Mouse (Mus musculus) embryo, embryonic 11 days (tissue): Measurements from ENCODE around the gene Gpr37l1.
A peak's percentile ranks its signal among the peaks of the same experiment; 100 is the strongest.

Source experiments
- DNase-seq: peaks from one replicate; pipeline ENCODE4 v3.0.0-alpha.2; 2015

Gene Gpr37l1

DNA sequence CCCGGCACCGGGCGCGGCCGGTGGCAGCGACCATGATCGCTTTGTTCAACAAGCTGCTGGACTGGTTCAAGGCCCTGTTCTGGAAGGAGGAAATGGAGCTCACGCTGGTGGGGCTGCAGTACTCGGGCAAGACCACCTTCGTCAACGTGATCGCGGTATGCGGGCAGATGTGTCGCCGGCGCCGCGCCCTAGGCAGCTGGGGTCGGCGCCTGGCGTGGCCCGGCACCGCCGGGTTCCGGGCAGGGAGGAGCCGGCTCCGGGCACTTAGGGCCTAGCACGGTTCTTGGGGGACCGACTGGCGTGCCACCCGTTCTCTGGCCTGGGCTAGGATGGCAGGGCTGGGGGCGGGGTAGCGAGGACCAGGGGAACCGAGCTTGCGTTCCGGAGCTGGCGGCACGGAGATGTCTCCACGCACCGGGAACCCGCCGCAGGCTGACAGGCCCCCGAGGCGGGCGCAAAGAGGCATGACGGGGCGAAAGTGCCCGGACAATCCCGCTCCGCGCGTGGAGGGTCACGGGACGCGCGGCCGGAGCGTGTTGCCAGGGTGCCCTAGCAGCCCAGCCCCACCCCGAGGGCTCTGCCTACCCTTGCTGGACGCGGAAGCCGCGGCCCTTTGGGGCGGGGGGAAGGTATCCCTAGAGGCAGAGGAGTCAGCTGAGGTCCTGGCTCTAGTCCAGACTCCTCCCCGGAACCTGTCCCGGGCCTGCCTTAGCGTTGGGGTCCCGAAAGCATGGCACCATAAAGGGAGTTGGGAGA, 20.4 kb downstream of the Gpr37l1 start:
- peak; percentile 75 for DNase-seq

DNA sequence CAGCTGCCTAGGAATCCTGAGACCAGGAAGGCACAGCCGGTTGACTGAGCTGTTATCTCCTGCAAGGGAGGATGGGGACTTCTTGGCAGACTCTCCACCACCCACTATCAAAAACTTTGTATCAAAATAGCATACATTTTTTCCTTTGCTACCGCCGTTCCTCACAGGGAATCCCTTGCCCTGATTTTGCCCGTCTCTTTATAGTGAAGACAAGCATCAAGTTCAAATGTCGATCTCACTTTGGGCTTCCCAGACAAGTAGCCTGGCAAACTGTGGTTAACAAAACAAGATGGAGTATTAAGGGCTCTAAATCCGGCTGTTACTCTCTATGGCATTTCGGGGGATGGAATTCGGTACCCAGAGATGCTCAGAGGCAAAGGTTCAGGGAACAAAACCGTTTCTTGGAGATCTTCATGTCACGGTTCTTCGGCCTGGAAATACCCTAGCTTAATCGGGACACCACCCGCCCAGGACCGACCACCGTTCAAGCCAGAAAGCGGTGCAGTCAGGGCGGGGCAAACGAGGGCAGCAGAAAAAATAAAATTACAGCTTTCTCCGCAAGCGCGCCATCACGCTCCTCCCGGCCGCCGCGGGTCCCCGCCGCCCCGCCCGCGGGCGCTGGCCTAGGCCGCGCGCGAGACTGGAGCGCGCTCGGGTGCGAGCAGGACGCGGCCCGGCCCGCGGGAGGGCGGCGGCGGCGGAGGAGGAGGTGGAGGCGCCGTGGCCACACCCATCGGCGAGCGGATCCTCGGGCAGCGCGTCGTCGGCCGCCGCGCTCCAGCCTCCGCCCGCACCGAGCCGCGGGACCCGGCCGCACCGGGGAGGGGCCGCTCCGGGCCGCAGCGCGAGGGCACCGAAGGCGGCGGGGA, 21.2 kb downstream of the Gpr37l1 start, which contains the start of gene Arl8a:
Gene Arl8a (plus strand): TSS at position 748 of the 869 bp plus-strand sequence.
- peak; percentile 94 for DNase-seq

DNA sequence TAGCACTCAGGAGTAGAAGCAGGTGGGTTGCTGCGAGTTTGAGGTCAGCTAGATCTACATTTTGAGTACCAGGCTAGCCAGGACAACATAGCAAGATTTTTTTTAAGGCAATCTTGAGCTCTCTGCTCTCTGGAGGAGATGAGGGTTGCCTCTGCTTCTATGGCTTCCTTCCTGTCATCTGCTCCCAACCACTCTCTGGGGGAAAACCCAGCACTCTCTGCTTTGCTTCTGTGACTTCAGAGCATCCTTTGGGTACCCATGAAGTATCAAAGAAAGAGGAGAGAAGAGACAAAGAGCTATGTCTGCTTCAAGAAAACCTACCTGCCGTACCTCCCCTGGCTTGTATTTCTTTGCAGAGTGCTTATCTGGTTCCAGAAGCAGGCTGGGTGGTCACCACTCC, 23.5 kb downstream of the Gpr37l1 start:
- no peak for DNase-seq

DNA sequence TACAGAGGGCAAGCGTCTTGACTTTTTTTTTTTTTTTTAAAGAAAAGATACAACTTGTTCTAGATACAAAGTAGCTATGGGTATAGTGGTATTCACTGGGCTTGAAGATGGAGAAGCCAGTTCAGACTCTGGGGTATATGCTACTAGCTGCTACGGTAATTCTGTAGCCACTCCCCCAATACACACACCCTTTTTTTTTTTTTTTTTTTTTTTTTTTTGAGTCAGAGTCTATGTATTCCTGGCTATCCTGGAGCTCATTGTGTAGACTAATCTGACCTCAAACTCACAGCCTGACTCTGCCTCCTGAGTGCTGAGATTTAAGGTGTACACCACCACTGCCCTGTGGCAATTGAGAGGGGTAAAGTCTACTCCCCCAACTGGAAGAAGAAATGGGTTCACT, 25.0 kb downstream of the Gpr37l1 start:
- DNase-seq: no peak

DNA sequence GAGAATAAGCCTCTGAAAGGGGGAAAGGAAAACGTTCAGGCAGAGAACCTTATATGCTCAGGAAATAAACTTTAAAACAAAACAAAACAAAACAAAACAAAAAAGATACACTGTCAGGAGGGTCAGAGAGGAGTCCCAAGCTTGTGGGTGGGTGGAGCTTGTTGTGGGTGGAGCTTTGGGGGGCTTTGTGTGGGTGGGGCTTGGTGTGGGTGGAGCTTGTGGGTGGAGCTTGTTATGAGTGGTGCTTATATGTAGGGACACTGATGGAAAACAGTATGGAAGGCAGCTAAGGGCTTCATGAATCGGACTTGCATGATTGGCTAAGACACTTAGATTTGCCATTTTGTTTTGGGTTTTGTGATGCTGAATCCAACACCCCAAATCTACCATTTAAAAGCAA, 27.6 kb downstream of the Gpr37l1 start:
- no peak for DNase-seq

DNA sequence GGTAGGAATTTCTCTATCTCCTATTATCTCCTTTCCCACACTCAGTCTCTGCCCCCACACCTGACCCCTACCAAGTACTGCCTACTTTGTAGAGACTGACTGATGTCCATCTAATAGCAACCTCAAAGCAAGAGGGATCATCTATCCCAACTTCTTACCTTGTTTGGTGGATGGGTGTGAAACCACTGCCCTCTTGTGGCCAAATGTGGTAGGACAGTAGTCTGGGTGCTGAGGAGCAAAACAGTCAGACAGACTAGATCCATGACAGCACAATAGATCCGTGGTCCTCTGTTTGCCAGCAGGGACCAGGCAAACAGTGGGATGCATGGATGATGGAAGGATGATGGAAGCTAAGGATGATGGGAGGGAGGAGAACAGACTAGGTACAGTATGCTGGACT, 31.0 kb downstream of the Gpr37l1 start:
- DNase-seq: peak; percentile 79

DNA sequence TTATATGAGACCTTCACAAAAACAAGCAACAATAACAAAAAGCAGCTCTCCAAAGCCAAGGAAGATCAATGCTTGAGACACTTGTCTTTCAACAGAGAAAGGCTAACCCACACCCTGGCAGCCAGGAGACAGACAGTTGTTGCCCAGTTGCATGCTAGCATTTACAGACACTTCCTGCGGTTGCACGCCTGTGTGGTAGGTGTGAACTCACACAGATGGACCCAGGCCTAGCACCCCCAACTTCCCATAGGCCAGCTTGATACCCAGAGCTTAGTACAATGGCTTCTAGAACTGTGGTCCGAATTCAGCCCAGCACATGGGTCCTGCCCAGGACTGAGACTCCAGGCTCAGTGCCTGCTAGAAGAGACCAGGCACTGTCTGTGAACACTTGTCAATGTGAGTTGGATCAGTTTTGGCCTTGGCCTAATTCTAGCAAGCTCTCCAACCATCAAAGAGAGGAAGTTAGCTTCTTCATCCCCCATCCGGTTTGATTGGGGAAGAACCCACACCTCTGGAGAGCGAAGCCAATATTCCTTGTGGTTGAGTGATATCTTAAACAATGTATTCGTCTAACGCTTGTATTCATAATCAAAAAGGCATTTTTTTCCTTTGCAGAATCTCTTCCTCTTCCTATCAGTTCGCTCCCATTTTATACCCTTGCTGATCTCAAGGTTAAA, 32.2 kb downstream of the Gpr37l1 start:
- DNase-seq: no peak

DNA sequence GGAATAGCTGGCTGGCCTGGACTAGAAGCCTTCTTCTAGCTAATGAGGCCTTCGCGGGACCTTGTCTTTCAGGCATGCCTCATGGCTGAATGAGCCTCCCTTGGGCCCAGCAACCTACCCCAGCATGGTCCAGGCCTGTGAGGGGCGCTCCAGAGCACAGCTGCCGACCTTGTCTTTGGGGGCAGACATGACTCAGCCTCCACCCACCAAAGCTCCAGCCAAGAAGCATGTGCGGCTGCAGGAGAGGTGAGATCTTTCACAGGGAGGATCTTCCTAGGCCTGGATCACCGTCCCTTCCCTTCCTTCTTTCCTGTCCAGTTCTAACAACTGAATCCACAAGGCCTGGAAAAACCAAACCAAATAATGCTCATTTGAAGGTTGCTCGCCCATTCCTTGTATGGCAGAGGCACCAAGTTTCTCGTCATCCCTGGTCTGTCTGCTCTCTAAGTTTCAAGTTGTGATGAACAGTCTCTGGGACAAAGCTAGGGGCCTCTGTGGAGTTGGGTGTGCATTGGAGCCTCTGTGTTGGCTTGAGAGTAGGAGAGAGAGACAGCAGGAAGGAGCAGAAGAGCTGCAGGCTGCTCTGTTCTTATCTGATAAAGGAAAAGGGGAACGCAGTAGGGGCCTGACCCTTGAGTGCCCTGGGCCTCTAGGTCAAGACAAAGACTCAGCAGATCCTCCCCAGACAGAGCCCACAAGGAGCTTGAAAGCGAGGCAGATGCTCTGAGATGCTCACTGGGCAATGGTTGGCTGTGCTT, 33.6 kb downstream of the Gpr37l1 start:
- DNase-seq: no peak

DNA sequence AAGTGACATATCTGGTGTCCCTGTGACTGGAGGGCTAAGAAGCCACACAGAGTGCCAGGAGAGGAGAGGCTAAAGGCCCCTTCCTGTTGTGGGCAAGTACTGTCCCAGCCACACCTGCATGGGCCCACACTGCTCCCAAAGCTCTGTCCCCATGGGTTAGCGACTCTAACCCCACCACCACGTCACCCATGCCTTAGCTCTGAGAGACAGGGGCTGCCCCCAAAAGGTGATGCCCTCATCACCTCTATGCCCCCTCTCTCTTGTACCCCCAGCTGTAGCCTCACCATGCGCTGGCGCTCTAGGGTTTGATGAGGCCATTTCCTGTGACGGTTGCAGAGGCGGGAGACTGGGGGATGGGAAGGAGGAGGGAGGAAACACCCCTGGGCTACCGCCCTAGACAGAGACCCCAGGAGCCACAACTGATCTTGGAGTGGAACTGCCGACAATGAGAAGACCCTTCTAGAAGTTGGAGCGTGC, 34.5 kb downstream of the Gpr37l1 start:
- no peak for DNase-seq

DNA sequence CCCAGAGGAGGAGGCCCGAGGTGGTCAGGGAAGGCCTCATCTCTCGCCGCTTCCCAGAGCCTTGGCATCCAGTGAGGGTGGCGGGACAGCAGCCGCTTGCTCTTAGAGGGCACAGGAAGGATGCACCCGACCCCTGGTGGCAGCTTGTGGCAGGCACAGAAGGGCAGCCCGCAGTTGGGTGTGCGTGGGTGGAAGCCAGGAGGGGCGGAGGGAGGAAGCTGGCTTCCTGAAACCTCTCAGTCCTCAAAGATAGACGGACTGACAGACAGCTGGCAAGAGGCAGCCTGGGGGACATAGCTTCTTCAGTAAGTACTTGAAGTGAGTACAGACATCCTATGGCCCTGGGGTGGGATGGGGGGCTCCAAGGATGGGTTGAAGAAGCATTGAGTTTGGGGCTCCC, 35.0 kb downstream of the Gpr37l1 start, which contains the start of gene Ptpn7:
Gene Ptpn7 (plus strand): TSS at position 228 of the 400 bp plus-strand sequence.
- DNase-seq: peak; percentile 57

DNA sequence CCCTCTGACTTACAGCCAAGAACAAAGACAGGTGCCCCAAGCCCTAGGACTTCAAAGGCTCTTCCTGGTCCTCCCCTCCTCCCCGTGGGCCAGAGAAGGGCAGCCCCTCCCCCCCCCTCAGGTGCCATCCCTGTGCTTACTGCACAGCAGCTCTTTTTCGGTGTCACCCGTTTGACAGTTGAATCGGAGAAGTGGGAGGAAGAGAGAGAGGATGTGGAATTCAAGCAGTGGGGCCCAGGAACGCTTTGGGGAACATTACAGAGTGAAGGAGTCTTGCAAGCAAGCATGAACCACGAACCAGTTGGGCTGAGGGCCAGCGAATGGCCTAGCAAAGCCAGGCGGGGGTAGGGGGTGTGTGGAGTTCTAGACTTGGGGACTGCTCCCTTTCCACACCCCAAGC, 35.9 kb downstream of the Gpr37l1 start:
- no peak for DNase-seq

DNA sequence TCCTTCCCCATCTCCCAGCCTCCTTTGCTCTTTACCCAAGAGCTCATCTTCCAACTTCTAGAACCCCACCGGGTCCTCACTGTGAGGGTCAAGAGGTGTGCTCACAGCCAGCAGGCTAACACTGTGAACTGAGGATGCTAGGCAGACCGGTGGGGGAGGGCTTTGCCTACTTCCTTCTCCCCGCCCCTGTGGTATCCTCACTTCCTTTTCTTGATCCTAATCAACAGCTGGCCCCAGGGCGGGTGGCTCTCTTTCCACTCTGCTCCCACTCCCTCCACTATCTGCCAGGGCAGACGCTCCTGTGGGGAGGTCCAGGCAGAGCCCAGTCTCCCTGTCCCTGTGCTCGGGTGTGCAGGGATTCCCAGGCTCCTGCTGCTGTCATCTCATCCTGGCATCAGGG, 36.4 kb downstream of the Gpr37l1 start:
- no peak for DNase-seq

DNA sequence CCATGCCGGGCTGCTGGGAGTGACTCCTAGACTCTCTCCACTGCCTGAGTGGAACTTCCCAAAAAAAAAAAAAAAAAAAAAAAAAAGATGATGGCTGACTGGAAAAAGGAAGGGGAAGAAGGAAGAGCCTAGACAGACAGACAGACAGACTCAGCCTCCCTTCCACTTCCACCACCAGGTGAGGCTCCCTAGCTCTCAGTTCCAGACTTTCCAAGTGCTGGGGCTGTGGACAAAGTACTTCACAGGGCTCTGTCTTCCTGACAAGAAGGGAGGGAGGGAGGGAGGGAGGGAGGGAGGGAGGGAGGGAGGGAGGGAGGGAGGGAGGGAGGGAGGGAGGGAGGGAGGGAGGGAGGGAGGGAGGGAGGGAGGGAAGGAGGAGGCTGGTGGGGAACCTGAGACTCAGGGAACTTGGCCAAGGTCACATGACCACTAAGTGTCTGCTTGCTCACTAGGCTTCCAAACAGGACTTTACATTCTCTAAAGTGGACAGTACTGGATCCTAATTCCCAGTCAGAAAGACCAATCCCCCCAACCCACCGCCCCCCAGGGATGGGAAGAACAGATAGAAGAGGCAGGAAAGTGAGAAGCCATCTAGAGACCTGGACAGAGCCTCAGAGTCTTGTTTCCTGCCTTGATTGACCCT, 37.0 kb downstream of the Gpr37l1 start:
- DNase-seq: no peak

DNA sequence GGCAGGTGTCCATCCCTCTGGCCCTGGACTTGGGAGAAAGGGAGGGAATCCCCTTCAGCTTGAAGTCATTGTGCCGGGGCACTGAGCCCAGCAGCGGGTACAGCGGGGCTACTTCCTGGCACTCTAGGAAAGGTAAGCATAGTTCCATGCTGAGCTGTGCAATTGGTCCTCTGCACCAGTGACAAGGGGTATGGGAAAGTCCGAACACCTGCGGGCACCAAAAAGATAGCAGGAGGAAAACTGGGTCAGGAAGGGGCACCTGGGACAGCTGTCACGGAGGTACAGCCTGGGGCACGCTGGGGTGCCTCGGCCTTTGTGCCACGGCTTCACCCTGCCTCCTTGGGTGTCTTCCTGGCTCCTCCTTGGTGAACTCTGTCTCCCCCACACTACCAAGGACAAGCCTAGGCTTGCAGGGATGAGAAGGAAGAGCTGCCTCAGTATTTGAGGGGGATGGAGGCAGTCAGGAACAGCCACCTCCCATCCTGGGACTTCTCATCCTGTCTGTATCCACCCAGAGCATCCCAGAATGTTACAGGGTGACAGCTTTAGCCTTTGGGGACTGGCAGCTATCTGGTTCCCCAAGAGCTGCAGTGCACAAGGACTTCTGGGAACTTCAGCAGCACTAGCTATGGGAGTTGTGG, 37.8 kb downstream of the Gpr37l1 start:
- DNase-seq: no peak

DNA sequence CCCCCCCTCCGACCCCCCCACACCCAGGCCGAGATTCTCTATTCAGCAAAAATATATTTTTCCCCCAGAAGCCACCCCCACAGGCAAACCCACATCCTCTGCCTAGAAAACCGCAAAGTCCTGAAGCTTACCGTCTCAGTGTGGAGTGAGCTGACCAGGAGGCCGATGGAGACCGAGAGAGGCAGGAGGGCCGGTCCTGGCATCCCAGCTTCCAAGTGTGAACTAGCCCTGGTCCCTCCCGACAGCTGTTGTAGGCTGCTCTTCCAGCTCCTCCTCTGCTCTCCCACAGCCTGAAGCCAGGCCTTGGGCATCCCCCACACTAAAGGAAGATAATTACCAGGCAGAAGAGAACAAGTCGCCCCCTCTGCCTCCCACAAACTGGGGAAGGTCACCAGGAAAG, 38.5 kb downstream of the Gpr37l1 start:
- DNase-seq: no peak

DNA sequence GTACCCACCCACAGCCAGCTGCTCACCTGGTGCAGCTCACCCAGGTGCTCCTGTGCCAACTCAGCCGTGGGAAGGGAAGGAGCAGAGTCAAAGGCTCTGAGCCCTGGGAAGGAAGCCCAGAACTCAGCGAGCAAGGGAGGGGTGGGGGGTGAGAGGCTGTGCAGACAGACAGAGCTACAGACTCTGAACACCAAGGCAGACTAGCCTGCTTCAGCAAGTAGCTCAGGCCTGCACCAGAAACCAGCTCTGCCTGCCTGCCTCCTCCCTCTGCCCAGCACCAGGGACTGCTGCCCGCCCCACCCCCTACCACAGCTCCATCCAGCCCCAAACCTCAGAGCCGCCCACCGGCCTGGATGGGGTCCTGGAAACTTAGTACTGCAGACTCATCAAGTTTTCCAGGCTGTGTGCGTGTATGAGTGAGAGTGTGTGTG, 39.5 kb downstream of the Gpr37l1 start:
- DNase-seq: no peak

DNA sequence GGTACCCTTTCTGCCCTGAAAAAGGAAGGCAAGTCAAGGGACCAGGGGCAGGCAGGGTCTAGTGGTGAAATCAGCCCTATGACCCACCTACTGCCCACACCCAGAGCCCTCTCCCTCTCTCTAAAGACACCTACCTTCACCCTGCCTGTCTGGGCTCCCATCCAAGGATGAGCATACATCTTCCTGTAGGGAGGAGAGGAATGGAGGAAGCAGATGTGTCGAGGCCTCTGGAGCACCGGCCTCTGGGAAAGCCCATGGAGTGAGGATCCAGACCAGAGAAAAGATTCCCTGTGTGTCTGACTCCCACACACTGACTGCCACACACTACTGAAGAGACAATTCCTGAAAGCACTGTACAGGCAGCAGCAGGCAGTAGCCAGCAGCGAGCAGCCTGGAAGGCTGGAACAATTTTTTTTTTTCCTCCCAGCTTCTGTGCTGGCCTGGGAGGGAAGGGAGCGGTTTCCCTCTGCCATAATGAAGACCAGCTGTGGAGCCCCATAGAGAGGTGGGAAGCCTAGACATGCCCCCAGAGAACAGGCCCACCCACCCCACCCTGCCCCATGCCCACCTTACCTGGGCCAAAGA, 40.9 kb downstream of the Gpr37l1 start:
- DNase-seq: peak; percentile 64

DNA sequence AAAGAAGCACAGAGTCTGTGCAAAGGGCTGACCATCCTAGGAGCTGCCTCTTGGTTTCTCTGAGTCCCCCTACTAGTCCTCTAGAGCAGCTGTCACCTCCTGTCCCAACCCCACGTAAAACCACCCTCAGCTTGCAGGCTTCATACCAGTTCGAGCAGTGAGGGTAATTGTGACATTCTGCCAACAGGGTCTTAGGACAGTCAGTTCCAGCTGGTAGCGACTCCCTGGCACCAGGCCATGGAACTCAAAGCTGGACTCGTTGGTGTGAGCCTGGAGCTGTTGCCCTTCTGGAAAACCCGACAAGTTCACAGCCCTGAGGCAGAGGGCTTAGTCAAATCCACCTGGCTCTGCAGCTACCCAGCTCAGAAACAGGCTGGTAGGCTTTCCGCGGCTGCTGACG, 41.5 kb downstream of the Gpr37l1 start:
- DNase-seq: no peak

DNA sequence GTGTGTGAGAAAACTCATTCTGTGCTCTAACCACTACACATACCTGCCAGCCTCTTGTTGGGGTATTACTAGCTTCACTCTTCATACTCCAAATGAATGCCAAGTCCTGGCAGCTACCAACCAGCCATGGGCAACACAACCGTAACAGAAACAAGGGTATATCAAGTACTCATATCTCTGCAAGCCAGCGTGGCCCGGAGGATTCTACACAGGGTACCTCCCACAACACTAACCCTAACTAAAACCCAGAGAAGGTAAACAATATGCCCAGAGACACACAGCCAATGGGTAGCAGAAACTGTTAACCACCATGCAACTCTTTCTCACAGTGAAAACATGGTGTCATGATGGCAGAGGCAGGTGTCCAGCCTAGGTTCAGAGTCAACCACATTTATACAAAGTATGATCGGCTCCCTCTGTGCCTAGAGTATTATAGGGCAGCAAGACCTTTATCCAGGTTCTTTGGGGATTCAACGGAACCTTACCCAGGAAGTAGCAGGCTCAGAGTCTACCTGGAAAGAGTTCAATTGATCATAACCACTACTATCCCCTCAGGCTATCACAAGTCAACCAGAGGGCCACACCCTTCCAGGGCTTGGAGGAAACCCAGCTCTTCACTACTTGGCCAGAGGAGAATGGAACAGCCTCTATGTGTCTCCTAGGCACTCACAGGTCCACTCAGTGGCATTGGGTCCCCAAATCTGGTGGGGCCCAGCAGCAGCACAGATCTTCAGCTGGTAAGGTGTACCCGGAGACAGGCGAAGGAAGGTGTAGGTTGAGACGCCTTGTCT, 42.7 kb downstream of the Gpr37l1 start:
- no peak for DNase-seq

DNA sequence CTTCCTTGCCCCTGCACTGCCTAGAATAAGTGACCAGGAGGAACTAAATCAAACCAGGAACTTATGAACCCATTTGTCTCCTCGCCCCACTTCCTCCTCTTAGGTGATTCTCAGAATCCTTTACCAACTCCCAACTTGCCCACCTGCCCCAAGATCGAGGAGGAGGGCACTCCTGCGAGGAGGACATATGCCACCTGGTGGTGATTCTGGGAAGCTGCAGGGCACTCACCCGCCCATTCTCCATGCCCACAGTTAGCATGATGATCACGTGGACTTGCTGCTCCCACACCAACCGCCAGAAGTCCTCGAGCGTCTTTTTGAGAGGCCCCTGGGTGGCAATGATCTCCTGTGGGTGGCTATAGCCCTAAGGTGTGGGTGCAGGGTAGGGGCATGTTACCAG, 54.8 kb downstream of the Gpr37l1 start:
- DNase-seq: peak; percentile 66
